Mouse (Mus musculus) inflammation-experienced regulatory T-cells, adult 6 months (primary cell): ENCODE measurements around the gene Cbfa2t3. TPM values are rescaled to one million over a fixed set of nuclear protein-coding genes. Genes with fewer than 3 reads are reported as not detected.
A peak's percentile ranks its signal among the peaks of the same experiment; 100 is the strongest.

Experiments
- ATAC-seq: one replicate; pipeline ENCODE4 v1.8.0; 2017
- polyA plus RNA-seq, 3 experiments: library from polyadenylated mRNA; unstranded; fragments of 100-300 nt; shearing (Covaris generic); gene quantifications; one replicate each; pipeline ENCODE4 v1.2.1; 2017

Cbfa2t3 gene
- polyA plus RNA-seq, 3 experiments from 2014 or later: 0.31 to 0.54 (median 0.52) TPM

- no peak for ATAC-seq
Observed at GRCm38 (mm10) chr8:122717869-122718509, 19.1 kb upstream of the Cbfa2t3 start.

- no peak for ATAC-seq
Observed at GRCm38 (mm10) chr8:122716566-122716965, 17.7 kb upstream of the Cbfa2t3 start.

- no peak for ATAC-seq
Observed at GRCm38 (mm10) chr8:122713157-122713518, 14.2 kb upstream of the Cbfa2t3 start.

- ATAC-seq: no peak
Observed at GRCm38 (mm10) chr8:122712411-122713156, 13.7 kb upstream of the Cbfa2t3 start.

- ATAC-seq: no peak
Observed at GRCm38 (mm10) chr8:122711891-122712365, 13.0 kb upstream of the Cbfa2t3 start.

- no peak for ATAC-seq
Observed at GRCm38 (mm10) chr8:122711480-122711879, 12.6 kb upstream of the Cbfa2t3 start.

GRCm38 (mm10) chr8:122709340-122710111 lies 10.6 kb upstream of the Cbfa2t3 start:
- ATAC-seq: no peak

- no peak for ATAC-seq
Observed at GRCm38 (mm10) chr8:122707184-122707583, 8.3 kb upstream of the Cbfa2t3 start.

GRCm38 (mm10) chr8:122705901-122706561 lies 7.1 kb upstream of the Cbfa2t3 start:
- ATAC-seq: no peak

- peak; percentile 40 for ATAC-seq
Observed at GRCm38 (mm10) chr8:122704612-122705011, 5.7 kb upstream of the Cbfa2t3 start.

GRCm38 (mm10) chr8:122702957-122703356 lies 4.0 kb upstream of the Cbfa2t3 start:
- no peak for ATAC-seq

GRCm38 (mm10) chr8:122702301-122702941 lies 3.5 kb upstream of the Cbfa2t3 start:
- ATAC-seq: peak; percentile 38

GRCm38 (mm10) chr8:122701441-122702185 lies 2.7 kb upstream of the Cbfa2t3 start:
- ATAC-seq: peak; percentile 71

GRCm38 (mm10) chr8:122700628-122701027 lies 1.7 kb upstream of the Cbfa2t3 start:
- ATAC-seq: no peak

- no peak for ATAC-seq
Observed at GRCm38 (mm10) chr8:122698254-122698768, 598 bp downstream of the Cbfa2t3 start.

- no peak for ATAC-seq
Observed at GRCm38 (mm10) chr8:122697586-122697985, 1.3 kb downstream of the Cbfa2t3 start.

- no peak for ATAC-seq
Observed at GRCm38 (mm10) chr8:122697181-122697581, 1.7 kb downstream of the Cbfa2t3 start.

- ATAC-seq: no peak
Observed at GRCm38 (mm10) chr8:122695438-122696042, 3.4 kb downstream of the Cbfa2t3 start.

- no peak for ATAC-seq
Observed at GRCm38 (mm10) chr8:122692152-122692551, 6.8 kb downstream of the Cbfa2t3 start.

- no peak for ATAC-seq
Observed at GRCm38 (mm10) chr8:122691018-122691417, 7.9 kb downstream of the Cbfa2t3 start.

GRCm38 (mm10) chr8:122689315-122689714 lies 9.6 kb downstream of the Cbfa2t3 start:
- no peak for ATAC-seq
